Mouse (Mus musculus): Measurements from ENCODE around the gene Csnk1g2. TPM values are rescaled to one million over a fixed set of nuclear protein-coding genes. Genes with fewer than 3 reads are reported as not detected.

The Csnk1g2 gene
- polyA plus RNA-seq, 1 experiment, result 206 TPM

DNA sequence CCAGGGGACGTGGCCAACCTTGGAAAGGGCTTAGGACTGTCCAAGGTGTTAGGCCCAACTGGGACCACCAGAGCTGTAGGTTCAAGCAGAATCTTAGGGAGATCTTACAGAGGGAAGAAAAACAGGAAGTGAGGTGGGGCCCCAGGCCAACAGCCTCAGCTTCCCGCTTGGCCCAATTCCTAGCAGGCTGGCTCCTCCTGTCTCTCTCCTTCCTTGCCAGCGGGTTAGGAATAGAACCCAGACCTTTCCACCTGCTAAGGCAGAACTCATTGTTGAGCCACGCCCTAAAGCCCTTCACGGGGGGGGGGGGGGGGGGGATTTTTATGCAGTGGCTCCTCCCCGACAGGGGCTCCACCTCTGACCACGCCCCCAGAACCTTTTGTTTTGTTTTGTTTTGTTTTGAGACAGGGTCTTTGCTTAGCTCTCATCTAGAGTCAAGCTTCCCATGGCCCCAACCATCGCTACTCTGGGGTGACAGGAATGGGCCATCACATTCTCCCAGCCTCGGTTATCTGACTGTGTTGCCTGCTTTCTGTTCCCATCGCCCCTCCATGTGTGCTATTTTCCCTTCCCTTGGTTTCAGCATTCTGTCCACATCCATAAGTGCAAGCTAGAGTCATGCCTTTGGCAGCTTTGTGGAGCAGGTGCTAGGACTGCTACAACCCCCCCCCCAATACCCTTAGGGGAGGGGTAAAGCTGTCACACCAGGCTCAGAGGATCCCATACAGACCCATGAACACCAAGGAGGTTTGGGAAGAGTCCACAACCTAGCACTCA, 56.2 kb downstream of the Csnk1g2 start:
- Histone ChIP-seq H3K4me3 (ENCODE audit: extremely low read depth, insufficient read depth, insufficient read length) (0 out of 2 replicates have a peak overlapping the region, but pooled peaks have one; percentile 8), H3K36me3 (ENCODE audit: control insufficient read depth, insufficient read depth, low read length) (peaks cover 4% of the 10 kb centered on the region; the same call in 1 of the 2 replicates), H3K4me1 (ENCODE audit: control insufficient read depth, insufficient read depth, insufficient read length) (peaks cover 61% of the 10 kb centered on the region), H3K27ac (ENCODE audit: insufficient read depth, low read length) (peak overlapping the region; percentile 98), H3K27me3 (ENCODE audit: control insufficient read depth, insufficient read depth, low read length) (no peaks in the 10 kb centered on the region)
- no peak for DNase-seq (ENCODE audit: low read depth in 1 of 2, low spot score in 2 of 2)
- WGBS, result 19% methylated on average over 9 of the region's 10 CpGs
- TF ChIP-seq POLR2A (IDR thresholded peaks at IDR 0.05; ENCODE audit: low read depth, low read length) (no peak), CTCF (IDR thresholded peaks at IDR 0.05; ENCODE audit: extremely low read depth, insufficient read depth, insufficient read length, insufficient replicate concordance) (no peak)

- peak overlapping the region; percentile 98 for H3K27ac ChIP-seq (ENCODE audit: insufficient read depth, low read length)
- H3K36me3 ChIP-seq (ENCODE audit: control insufficient read depth, insufficient read depth, low read length), result no peaks in the 10 kb centered on the region
- TF ChIP-seq CTCF (IDR thresholded peaks at IDR 0.05; ENCODE audit: extremely low read depth, insufficient read depth, insufficient read length, insufficient replicate concordance) (no peak), POLR2A (IDR thresholded peaks at IDR 0.05; ENCODE audit: low read depth, low read length) (no peak)
- H3K4me3 ChIP-seq (ENCODE audit: extremely low read depth, insufficient read depth, insufficient read length), result no peak overlapping the region
- no peaks in the 10 kb centered on the region for H3K27me3 ChIP-seq (ENCODE audit: control insufficient read depth, insufficient read depth, low read length)
- 45% methylated on average over 9 of the region's 9 CpGs for WGBS
- peaks cover 59% of the 10 kb centered on the region for H3K4me1 ChIP-seq (ENCODE audit: control insufficient read depth, insufficient read depth, insufficient read length)
- no peak for DNase-seq (ENCODE audit: low read depth in 1 of 2, low spot score in 2 of 2)
Observed at GRCm38 (mm10) chr10:80679556-80680259, 57.1 kb downstream of the Csnk1g2 start.

DNA sequence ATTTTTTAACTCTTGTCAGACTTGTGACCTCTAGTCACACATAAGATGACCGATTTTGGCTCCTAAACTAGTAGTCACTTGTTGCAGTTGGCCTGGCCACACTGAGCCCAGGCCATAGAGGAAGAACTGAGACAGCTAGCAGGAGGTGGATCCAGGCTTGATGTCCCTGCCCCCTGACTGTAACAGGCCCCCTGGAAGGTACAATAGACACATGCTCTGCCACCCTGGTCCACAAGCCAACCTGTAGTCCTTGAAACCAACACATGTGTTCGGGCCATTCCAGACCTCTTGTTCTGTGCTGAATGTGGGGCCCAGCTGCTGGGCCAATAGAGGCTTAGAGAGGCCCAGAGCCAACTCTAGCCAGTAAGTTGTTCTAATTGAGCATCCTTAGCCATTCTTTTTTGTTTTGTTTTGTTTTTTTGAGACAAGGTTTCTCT, 57.6 kb downstream of the Csnk1g2 start:
- Histone ChIP-seq H3K27ac (ENCODE audit: insufficient read depth, low read length) (peak overlapping the region; percentile 98), H3K36me3 (ENCODE audit: control insufficient read depth, insufficient read depth, low read length) (peaks cover 3% of the 10 kb centered on the region), H3K27me3 (ENCODE audit: control insufficient read depth, insufficient read depth, low read length) (no peaks in the 10 kb centered on the region), H3K4me3 (ENCODE audit: extremely low read depth, insufficient read depth, insufficient read length) (no peak overlapping the region), H3K4me1 (ENCODE audit: control insufficient read depth, insufficient read depth, insufficient read length) (peaks cover 56% of the 10 kb centered on the region)
- TF ChIP-seq POLR2A (IDR thresholded peaks at IDR 0.05; ENCODE audit: low read depth, low read length), result no peak
- no peak for TF ChIP-seq CTCF (IDR thresholded peaks at IDR 0.05; ENCODE audit: extremely low read depth, insufficient read depth, insufficient read length, insufficient replicate concordance)
- no peak for DNase-seq (ENCODE audit: low read depth in 1 of 2, low spot score in 2 of 2)
- 54% methylated on average over 2 of the region's 2 CpGs for WGBS

GRCm38 (mm10) chr10:80682003-80682402, 59.4 kb downstream of the Csnk1g2 start:
- WGBS, result 26% methylated on average over 6 of the region's 6 CpGs
- Histone ChIP-seq H3K36me3 (ENCODE audit: control insufficient read depth, insufficient read depth, low read length) (peaks cover 19% of the 10 kb centered on the region), H3K4me3 (ENCODE audit: extremely low read depth, insufficient read depth, insufficient read length) (no peak overlapping the region), H3K4me1 (ENCODE audit: control insufficient read depth, insufficient read depth, insufficient read length) (peaks cover 56% of the 10 kb centered on the region), H3K27ac (ENCODE audit: insufficient read depth, low read length) (peak overlapping the region; percentile 85), H3K27me3 (ENCODE audit: control insufficient read depth, insufficient read depth, low read length) (no peaks in the 10 kb centered on the region)
- TF ChIP-seq CTCF (IDR thresholded peaks at IDR 0.05; ENCODE audit: extremely low read depth, insufficient read depth, insufficient read length, insufficient replicate concordance) (no peak), POLR2A (IDR thresholded peaks at IDR 0.05; ENCODE audit: low read depth, low read length) (no peak; the same call in 1 of the 2 replicates)
- DNase-seq (ENCODE audit: low read depth in 1 of 2, low spot score in 2 of 2), result peak; percentile 60 to 78

- 86% methylated on average over 1 of the region's 1 CpGs for WGBS
- no peak for DNase-seq (ENCODE audit: low read depth in 1 of 2, low spot score in 2 of 2)
- no peaks in the 10 kb centered on the region for H3K27me3 ChIP-seq (ENCODE audit: control insufficient read depth, insufficient read depth, low read length)
- H3K4me1 ChIP-seq (ENCODE audit: control insufficient read depth, insufficient read depth, insufficient read length), result peaks cover 43% of the 10 kb centered on the region
- no peak for TF ChIP-seq POLR2A (IDR thresholded peaks at IDR 0.05; ENCODE audit: low read depth, low read length)
- no peak for TF ChIP-seq CTCF (IDR thresholded peaks at IDR 0.05; ENCODE audit: extremely low read depth, insufficient read depth, insufficient read length, insufficient replicate concordance)
- H3K36me3 ChIP-seq (ENCODE audit: control insufficient read depth, insufficient read depth, low read length), result peaks cover 21% of the 10 kb centered on the region
- no peak overlapping the region for H3K4me3 ChIP-seq (ENCODE audit: extremely low read depth, insufficient read depth, insufficient read length)
- H3K27ac ChIP-seq (ENCODE audit: insufficient read depth, low read length), result peak overlapping the region; percentile 67
Observed at GRCm38 (mm10) chr10:80683647-80684046, 61.0 kb downstream of the Csnk1g2 start.

GRCm38 (mm10) chr10:80684214-80684613, 61.6 kb downstream of the Csnk1g2 start:
- H3K27ac ChIP-seq (ENCODE audit: insufficient read depth, low read length), result peak overlapping the region; percentile 67
- DNase-seq (ENCODE audit: low read depth in 1 of 2, low spot score in 2 of 2), result peak in 1 of 2 experiments; percentile 86
- TF ChIP-seq CTCF (IDR thresholded peaks at IDR 0.05; ENCODE audit: extremely low read depth, insufficient read depth, insufficient read length, insufficient replicate concordance) (peak; percentile 98), POLR2A (IDR thresholded peaks at IDR 0.05; ENCODE audit: low read depth, low read length) (no peak)
- 40% methylated on average over 6 of the region's 6 CpGs for WGBS
- H3K27me3 ChIP-seq (ENCODE audit: control insufficient read depth, insufficient read depth, low read length), result no peaks in the 10 kb centered on the region
- H3K4me1 ChIP-seq (ENCODE audit: control insufficient read depth, insufficient read depth, insufficient read length), result peaks cover 38% of the 10 kb centered on the region
- H3K4me3 ChIP-seq (ENCODE audit: extremely low read depth, insufficient read depth, insufficient read length), result no peak overlapping the region
- peaks cover 22% of the 10 kb centered on the region for H3K36me3 ChIP-seq (ENCODE audit: control insufficient read depth, insufficient read depth, low read length)
